Mouse (Mus musculus): ENCODE results near the gene Kat7.

Gene Kat7

GRCm38 (mm10) chr11:95282331-95282730, 27.7 kb downstream of the Kat7 start:
- in situ Hi-C loops (cut with MboI, MseI), result no loop called here

- in situ Hi-C loops (cut with MboI, MseI), result no loop called here
These were observed 30.9 kb downstream of the Kat7 start for GRCm38 (mm10) chr11:95279061-95279659.

DNA sequence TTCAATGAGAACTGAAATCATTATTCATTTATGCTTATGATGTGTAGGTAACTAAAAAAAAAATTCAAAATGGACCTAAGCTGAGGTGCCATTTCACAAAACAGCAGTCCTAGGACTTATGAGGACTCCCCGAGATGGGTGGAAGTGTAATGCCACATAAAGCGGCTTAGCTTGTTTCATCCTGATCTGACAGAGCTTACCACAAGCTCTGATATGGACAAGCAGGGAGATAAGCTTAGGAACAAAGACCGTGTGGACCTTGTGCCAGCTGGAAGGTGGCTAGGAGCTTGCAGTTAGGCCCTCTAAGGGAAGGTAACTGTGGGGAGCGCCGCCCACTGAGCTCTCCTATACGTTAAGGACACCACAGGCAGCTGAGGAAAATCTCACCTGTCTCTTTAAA, 34.0 kb downstream of the Kat7 start:
- in situ Hi-C loops (cut with MboI, MseI), result no loop called here

DNA sequence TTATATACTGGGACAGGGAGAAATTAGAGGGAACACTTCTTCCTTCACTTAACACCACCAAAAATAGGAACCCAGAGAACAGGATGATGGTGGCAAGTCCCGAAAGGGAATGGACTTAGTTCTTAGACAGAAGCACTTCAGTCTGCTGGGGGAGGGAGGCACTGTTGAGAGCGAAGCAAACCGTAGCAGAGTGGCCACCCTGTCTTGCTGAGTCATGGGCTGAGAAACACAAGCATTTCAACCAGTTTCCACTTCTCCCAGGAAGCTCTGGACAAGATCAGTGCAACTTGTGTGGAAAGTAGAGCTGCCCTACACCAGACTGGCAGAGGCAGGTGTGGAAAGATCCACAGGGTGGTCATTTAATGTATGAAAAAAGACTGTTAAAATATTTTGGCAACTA, 35.4 kb downstream of the Kat7 start:
- in situ Hi-C loops (cut with MboI, MseI), result loop anchor here (25.0 kb wide), 1 partner anchor 238 kb away; the partner anchor contains the start of gene Nxph3

DNA sequence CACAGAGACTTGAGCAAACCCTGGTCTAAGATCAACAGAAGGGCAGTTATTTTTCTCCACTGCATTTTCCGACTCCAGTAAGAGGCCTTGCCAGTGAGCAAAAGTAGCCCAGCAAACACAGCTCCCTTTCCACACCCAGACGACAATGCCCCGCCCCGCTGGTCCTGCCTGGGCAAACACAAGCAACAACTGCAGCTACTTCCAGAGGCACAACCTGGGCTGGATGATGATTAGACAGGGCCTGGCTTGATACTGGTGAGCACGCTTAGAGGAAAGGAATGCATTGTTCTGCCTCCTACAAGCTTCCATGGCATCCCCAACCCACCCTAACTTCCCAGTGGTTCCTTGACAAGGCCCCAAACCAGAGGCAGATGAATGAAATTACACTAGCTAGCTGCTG, 36.4 kb downstream of the Kat7 start:
- in situ Hi-C loops (cut with MboI, MseI), result loop anchor here (25.0 kb wide), 1 partner anchor 239 kb away; the partner anchor contains the start of gene Nxph3

GRCm38 (mm10) chr11:95266540-95267245, 43.4 kb downstream of the Kat7 start:
- in situ Hi-C loops (cut with MboI, MseI), result loop anchor here (25.0 kb wide), 1 partner anchor 246 kb away; the partner anchor contains the start of gene Nxph3

GRCm38 (mm10) chr11:95264455-95265013, 45.5 kb downstream of the Kat7 start:
- in situ Hi-C loops (cut with MboI, MseI), result loop anchor here (5.0 to 25.0 kb wide), 2 partner anchors 38 to 248 kb away; partner anchors contain the start of gene Nxph3

DNA sequence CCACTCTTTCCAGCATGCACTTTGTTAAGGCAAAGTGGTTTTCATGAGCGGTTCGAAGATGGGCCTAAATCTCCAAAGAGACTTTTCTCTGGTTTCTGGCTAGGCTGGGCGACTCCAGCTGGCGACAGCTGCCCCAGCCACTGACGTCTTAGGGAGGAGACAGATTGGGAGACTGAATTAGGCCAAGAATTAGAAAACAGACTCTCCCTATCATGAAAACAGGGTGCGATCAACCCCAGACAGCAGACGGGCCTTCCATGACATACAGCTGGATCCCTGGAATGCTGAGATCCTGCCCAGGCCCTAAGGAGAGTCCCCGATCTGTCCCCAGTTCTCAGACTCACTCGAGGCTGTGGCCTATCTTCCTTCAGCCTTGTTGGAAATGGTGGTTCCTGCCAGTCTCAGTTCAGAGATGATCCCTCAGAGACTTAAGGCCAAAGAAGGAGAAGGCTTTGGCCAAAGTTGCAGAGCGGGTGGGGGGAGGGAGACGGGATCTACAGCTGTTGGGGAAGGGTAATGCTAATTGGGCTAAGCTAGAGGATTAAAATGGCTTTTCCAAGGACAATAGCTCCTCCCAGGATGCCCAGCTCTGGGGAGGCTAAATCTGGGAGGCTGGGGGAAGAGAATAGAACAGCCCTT, 46.1 kb downstream of the Kat7 start:
- in situ Hi-C loops (cut with MboI, MseI), result loop anchor here (5.0 to 25.0 kb wide), 2 partner anchors 38 to 248 kb away; partner anchors contain the start of gene Nxph3

DNA sequence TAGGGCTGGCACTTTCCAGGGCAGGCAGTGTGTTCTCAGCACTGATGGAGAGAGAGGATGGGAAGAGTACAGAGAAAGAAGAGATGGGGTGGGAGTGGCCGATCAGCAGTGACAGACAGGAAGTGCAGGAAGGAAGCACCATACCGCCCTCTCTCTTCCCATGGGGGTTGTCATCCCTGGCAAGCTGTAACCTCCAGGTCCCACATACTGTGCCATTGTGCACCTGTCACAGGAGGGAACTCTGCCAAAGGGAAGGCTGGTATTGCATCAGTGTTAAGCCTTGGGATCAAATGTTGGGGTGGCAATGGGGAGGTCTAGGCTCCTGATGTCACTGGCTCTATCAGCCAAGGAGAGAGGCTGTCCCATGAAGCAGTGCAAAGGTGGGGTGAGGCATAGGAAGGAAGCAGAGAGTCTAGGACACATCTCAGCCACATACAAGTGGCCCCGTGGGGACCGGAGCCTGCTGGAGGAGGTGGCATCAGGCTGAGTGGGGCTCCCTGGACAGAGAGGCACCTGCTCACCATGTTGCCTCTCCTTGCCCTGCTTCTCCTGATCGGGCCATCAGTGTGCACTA, 48.8 kb downstream of the Kat7 start, which contains the start of gene Tac4:
Gene Tac4, plus strand, starts transcription at position 352 of the 574 bp plus-strand sequence.
- in situ Hi-C loops (cut with MboI, MseI), result loop anchor here (5.0 to 25.0 kb wide), 2 partner anchors 41 to 251 kb away; partner anchors contain the start of gene Nxph3

- in situ Hi-C loops (cut with MboI, MseI), result loop anchor here (25.0 kb wide), 1 partner anchor 253 kb away; the partner anchor contains the start of gene Nxph3
These were observed 50.8 kb downstream of the Kat7 start for GRCm38 (mm10) chr11:95259088-95259849.

GRCm38 (mm10) chr11:95258490-95258889, 51.6 kb downstream of the Kat7 start:
- in situ Hi-C loops (cut with MboI, MseI), result loop anchor here (25.0 kb wide), 1 partner anchor 254 kb away; the partner anchor contains the start of gene Nxph3

DNA sequence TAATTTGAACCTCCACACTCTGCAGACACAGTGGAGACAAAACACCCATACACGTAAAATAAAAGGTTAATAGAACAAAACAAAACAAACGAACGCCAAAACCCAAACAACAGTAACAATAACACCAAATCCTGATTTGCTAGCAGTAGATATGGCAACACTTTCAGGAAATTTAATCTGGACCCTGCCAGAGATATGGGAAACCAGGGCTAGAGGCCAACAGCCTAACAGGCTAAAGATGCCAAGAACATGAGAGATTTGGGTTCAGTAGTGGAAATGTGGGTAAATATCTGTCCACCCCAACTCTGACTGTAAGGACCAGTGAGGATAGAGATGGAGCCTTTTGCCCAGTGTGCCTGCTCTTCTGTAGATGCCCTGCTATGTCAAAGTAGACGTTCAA, 52.1 kb downstream of the Kat7 start:
- in situ Hi-C loops (cut with MboI, MseI), result loop anchor here (25.0 kb wide), 1 partner anchor 254 kb away; the partner anchor contains the start of gene Nxph3

GRCm38 (mm10) chr11:95255747-95256146, 54.3 kb downstream of the Kat7 start:
- in situ Hi-C loops (cut with MboI, MseI), result loop anchor here (25.0 kb wide), 1 partner anchor 257 kb away; the partner anchor contains the start of gene Nxph3

GRCm38 (mm10) chr11:95254165-95254564, 55.9 kb downstream of the Kat7 start:
- in situ Hi-C loops (cut with MboI, MseI), result loop anchor here (25.0 kb wide), 1 partner anchor 258 kb away; the partner anchor contains the start of gene Nxph3

DNA sequence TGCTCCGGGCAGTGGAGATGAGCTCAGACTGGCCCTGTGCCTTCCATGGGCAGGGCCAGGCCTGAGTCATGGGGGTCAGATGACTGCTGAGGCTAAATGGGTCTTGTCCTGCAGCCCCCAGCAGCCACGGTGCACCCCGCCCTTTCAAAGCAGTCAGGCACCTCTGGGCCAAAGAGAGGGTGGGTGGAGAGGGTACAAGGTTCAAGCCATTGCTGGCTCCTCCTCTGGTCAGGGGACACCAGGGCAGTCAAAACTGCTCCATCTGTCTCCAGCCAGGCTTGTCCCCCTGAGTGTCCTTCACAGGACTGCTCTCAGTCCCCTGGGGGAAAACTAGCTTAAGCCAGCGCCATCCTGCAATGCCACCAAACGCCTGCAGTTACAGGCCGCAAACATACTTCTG, 57.9 kb downstream of the Kat7 start:
- in situ Hi-C loops (cut with MboI, MseI), result loop anchor here (25.0 kb wide), 1 partner anchor 260 kb away; the partner anchor contains the start of gene Nxph3

DNA sequence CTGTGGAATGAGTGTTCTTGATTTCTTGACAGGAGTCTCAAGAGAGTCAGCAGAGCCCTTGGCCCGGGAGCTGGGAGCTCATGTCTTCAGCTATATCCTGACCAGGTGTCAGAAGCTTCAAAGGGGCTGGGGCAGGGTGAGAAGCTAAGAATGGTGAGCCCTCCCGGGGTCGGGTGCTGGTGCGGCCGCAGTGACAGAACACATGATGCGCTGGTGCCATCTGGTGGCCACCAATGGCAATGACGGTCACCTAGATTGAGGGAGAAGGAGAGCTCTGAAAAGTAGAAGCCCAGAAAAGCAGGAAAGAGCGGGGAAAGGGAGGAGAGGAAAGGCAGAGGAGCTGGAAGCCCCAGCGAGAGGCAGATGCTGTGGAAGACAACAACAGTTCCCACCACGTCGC, 58.8 kb downstream of the Kat7 start:
- in situ Hi-C loops (cut with MboI, MseI), result loop anchor here (25.0 kb wide), 1 partner anchor 261 kb away; the partner anchor contains the start of gene Nxph3

- in situ Hi-C loops (cut with MboI, MseI), result loop anchor here (25.0 kb wide), 1 partner anchor 262 kb away; the partner anchor contains the start of gene Nxph3
These were observed 59.9 kb downstream of the Kat7 start for GRCm38 (mm10) chr11:95250110-95250509.

DNA sequence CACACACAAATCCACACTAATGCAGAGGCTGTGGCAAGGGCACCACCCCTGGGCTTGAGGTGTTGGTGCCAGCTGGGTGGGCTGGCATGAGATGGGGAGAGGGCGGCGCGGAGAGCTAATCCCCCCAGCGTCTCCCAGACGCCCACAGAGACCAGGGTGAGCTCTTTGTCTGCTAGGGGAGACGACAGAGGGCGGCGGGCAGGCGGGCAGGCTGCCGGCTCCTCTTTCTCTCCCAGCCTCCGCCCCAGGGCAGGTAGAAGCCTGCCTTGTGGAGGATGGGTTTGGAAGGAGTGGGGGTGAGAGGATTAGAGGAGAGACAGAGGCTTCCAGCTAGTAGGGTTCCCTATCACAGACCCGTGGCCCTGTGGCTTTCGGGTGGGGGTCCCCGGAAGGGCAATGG, 63.0 kb downstream of the Kat7 start:
- in situ Hi-C loops (cut with MboI, MseI), result no loop called here

DNA sequence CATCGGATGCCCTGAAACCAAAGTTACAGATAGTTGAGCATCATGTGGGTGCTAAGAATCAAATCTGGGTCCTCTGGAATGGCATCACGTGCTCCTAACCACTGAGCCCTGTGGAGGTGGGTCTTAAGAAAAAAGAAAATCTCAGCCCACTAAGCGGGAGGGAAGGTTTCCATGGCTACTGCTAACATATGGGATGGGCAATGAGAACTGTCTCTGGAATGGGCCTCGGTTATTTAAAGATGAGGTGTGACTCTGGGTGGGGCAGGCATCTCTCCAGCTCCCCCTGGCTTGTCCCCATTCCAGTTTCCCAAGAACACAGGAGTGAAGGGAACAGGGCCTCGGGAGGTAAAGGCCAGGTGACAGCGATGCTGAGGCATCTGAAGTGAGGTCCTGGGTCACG, 64.6 kb downstream of the Kat7 start:
- in situ Hi-C loops (cut with MboI, MseI), result no loop called here

GRCm38 (mm10) chr11:95242653-95243052, 67.4 kb downstream of the Kat7 start:
- in situ Hi-C loops (cut with MboI, MseI), result no loop called here

Measured in regulatory T cell (primary cell).